Mouse (Mus musculus): ENCODE data around the gene Ptgr2. TPM values are rescaled to one million over a fixed set of nuclear protein-coding genes. Genes with fewer than 3 reads are reported as not detected.

Ptgr2 gene
- polyA plus RNA-seq, 1 experiment from 2014 or later = 13.4 TPM

DNA sequence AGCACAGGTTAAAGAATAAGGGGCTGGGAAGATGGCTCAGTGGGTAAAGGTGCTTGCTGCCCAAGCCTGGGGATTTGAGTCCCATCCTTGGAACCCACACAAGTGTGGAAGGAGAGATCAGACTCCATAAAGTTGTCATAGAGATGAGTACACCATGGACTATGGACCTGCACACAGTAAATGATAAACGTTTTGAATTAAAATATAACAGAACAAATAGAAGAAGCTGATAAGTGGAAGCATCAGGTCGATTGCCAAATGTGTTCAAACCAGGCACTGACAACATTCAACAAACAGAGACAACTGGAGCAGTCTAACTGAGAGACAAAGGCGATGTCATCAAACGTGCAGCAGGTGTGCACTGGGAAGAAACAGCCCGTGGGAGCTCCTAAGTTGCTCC lies 11.7 kb upstream of the Ptgr2 start:
- H3K9ac ChIP-seq (replicated peaks) = no peak overlapping the region
- H3K9me3 ChIP-seq = no peaks in the 10 kb centered on the region
- no peaks in the 10 kb centered on the region for H3K4me1 ChIP-seq (replicated peaks)
- H3K4me2 ChIP-seq = no peak overlapping the region
- 76% methylated on average over 5 of the region's 5 CpGs for WGBS
- H3K4me3 ChIP-seq (replicated peaks) = no peak overlapping the region
- no peak overlapping the region for H3K27ac ChIP-seq
- no peaks in the 10 kb centered on the region for H3K27me3 ChIP-seq
- no peaks in the 10 kb centered on the region for H3K36me3 ChIP-seq
- no peak for ATAC-seq (ENCODE audit: insufficient number of reproducible peaks, insufficient read depth, low FRiP score, low TSS enrichment, low read depth)

GRCm38 (mm10) chr12:84275288-84275687 lies 9.7 kb upstream of the Ptgr2 start:
- no peak overlapping the region for H3K9ac ChIP-seq (replicated peaks)
- ATAC-seq (ENCODE audit: insufficient number of reproducible peaks, insufficient read depth, low FRiP score, low TSS enrichment, low read depth) = no peak
- 89% methylated on average over 9 of the region's 9 CpGs for WGBS

GRCm38 (mm10) chr12:84276288-84276687 lies 8.7 kb upstream of the Ptgr2 start:
- H3K4me3 ChIP-seq (replicated peaks) = no peak overlapping the region
- no peaks in the 10 kb centered on the region for H3K27me3 ChIP-seq
- H3K9me3 ChIP-seq = no peaks in the 10 kb centered on the region
- no peak for ATAC-seq (ENCODE audit: insufficient number of reproducible peaks, insufficient read depth, low FRiP score, low TSS enrichment, low read depth)
- no peak overlapping the region for H3K27ac ChIP-seq
- H3K36me3 ChIP-seq = no peaks in the 10 kb centered on the region
- no peak overlapping the region for H3K4me2 ChIP-seq
- WGBS = 76% methylated on average over 2 of the region's 2 CpGs
- no peak overlapping the region for H3K9ac ChIP-seq (replicated peaks)
- H3K4me1 ChIP-seq (replicated peaks) = no peaks in the 10 kb centered on the region

More at GRCm38 (mm10) chr12:84275288-84275687, 9.7 kb upstream of the Ptgr2 start:
- no peaks in the 10 kb centered on the region for H3K27me3 ChIP-seq
- H3K9me3 ChIP-seq = no peaks in the 10 kb centered on the region
- H3K27ac ChIP-seq = no peak overlapping the region
- H3K4me2 ChIP-seq = no peak overlapping the region
- no peaks in the 10 kb centered on the region for H3K36me3 ChIP-seq
- H3K4me1 ChIP-seq (replicated peaks) = no peaks in the 10 kb centered on the region
- no peak overlapping the region for H3K4me3 ChIP-seq (replicated peaks)

DNA sequence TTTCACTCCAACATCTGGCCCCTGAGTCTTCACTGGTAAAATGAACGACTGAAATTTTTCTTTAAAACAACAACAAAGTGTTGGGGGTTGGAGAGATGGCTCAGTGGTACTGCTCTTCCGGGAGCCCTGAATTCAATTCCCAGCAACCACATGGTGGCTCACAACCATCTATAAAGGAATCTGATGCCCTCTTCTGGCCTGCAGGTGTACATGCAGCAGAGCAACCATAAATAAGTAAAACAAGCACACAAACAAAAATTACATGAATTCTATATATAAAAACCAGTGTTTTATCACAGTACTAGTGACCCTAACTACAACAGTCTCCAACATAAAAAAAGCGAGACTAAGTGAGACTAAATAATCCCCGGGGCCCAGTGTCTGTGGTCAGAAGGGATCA lies 8.2 kb upstream of the Ptgr2 start:
- no peak overlapping the region for H3K9ac ChIP-seq (replicated peaks)
- no peaks in the 10 kb centered on the region for H3K27me3 ChIP-seq
- no peaks in the 10 kb centered on the region for H3K9me3 ChIP-seq
- WGBS = 83% methylated on average over 4 of the region's 4 CpGs
- no peaks in the 10 kb centered on the region for H3K36me3 ChIP-seq
- ATAC-seq (ENCODE audit: insufficient number of reproducible peaks, insufficient read depth, low FRiP score, low TSS enrichment, low read depth) = no peak
- H3K27ac ChIP-seq = no peak overlapping the region
- H3K4me1 ChIP-seq (replicated peaks) = no peaks in the 10 kb centered on the region
- H3K4me2 ChIP-seq = no peak overlapping the region
- H3K4me3 ChIP-seq (replicated peaks) = no peak overlapping the region

DNA sequence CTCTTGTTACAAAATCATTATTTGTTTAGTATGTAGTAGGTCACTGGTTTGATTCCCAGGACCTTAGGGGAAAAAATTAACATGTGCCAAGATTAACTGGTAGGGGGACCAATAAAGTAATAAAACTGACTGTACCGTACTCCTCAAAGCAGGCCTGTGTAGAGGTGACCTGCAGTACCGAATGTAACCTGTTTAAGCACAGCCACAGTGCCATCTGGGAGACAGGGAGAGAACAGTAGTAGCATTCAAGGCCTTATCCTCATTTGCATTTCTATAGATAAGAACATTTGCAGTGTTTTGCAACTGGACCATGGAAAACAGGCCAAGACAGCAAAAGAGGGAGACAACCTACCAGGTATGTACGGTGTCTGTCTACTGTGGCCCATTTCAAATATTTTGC lies 7.2 kb upstream of the Ptgr2 start:
- WGBS = 70% methylated on average over 3 of the region's 3 CpGs
- no peak overlapping the region for H3K4me2 ChIP-seq
- H3K27me3 ChIP-seq = no peaks in the 10 kb centered on the region
- no peak overlapping the region for H3K4me3 ChIP-seq (replicated peaks)
- H3K9me3 ChIP-seq = no peaks in the 10 kb centered on the region
- H3K27ac ChIP-seq = no peak overlapping the region
- no peaks in the 10 kb centered on the region for H3K36me3 ChIP-seq
- no peak for ATAC-seq (ENCODE audit: insufficient number of reproducible peaks, insufficient read depth, low FRiP score, low TSS enrichment, low read depth)
- no peak overlapping the region for H3K9ac ChIP-seq (replicated peaks)
- H3K4me1 ChIP-seq (replicated peaks) = no peaks in the 10 kb centered on the region

DNA sequence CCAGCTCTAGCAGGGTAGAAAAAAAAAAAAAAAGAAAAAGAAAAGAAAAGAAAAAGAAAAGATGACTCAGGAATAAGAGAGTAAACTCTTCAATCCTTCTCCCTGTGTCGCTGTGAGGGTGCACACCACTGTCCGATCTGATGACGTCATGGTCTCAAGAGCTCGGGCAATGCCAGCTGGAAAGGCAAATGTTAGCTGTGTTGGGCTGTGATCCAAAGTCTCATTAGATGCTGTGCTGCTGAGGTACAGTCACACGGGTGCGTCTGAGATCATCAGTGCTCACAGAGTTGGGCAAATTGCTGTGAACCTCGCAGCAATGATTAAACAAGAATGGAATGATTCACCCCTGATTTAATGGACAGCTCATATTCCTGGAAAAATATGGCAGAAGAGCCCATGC lies 6.1 kb upstream of the Ptgr2 start:
- H3K27ac ChIP-seq = no peak overlapping the region
- H3K4me1 ChIP-seq (replicated peaks) = no peaks in the 10 kb centered on the region
- H3K27me3 ChIP-seq = no peaks in the 10 kb centered on the region; the same call in 1 of the 2 replicates
- ATAC-seq (ENCODE audit: insufficient number of reproducible peaks, insufficient read depth, low FRiP score, low TSS enrichment, low read depth) = no peak
- H3K4me2 ChIP-seq = no peak overlapping the region
- no peaks in the 10 kb centered on the region for H3K36me3 ChIP-seq
- no peak overlapping the region for H3K9ac ChIP-seq (replicated peaks)
- no peak overlapping the region for H3K4me3 ChIP-seq (replicated peaks)
- WGBS = 89% methylated on average over 7 of the region's 7 CpGs
- no peaks in the 10 kb centered on the region for H3K9me3 ChIP-seq

DNA sequence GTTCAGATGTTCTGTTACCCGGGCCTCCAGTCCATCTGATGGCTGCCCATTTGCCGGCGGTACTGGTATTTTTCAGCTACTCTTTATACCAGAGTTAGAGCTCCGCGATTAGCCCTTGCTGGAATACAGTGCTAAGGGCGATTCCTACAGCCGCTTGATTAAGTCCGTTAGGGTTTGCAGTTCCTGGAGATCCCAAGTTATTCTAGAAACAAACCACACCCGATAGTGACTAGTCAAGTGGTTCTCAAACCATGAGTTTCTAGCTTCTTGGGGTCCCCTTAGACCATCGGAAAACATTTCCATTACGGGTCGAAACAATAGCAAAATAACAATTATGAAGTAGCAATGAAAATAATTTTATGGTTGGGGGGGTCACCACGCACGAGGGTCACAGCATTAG lies 641 bp upstream of the Ptgr2 start:
- H3K27me3 ChIP-seq = no peaks in the 10 kb centered on the region; the same call in 1 of the 2 replicates
- no peaks in the 10 kb centered on the region for H3K9me3 ChIP-seq
- WGBS = 74% methylated on average over 14 of the region's 14 CpGs
- no peak overlapping the region for H3K27ac ChIP-seq
- peak overlapping the region; percentile 57 for H3K4me3 ChIP-seq (replicated peaks)
- peaks cover 13% of the 10 kb centered on the region; the same call in 1 of the 2 replicates for H3K4me1 ChIP-seq (replicated peaks)
- no peak for ATAC-seq (ENCODE audit: insufficient number of reproducible peaks, insufficient read depth, low FRiP score, low TSS enrichment, low read depth)
- H3K9ac ChIP-seq (replicated peaks) = no peak overlapping the region
- peak overlapping the region; percentile 73 for H3K4me2 ChIP-seq
- H3K36me3 ChIP-seq = no peaks in the 10 kb centered on the region

DNA sequence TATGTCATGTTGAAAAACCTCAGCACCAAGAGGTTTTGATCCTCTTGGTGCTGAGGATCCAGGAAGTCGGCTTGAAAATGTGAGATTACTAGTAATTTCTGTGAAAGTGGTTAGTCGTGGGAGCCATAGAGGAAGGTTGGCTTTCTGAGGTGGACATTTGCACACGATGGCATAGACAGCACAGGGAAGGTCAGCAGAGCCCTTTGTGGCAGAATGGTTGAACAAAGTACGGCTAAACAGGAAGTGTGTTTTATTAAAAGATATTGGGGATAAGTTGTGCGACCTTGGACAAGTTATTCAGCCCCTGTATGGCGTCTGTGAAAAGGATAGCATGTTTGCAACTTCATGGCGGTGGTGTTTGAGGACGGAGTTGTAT lies 549 bp downstream of the Ptgr2 start:
- Histone ChIP-seq H3K4me1 (replicated peaks) (peaks cover 13% of the 10 kb centered on the region; the same call in 1 of the 2 replicates), H3K27me3 (no peaks in the 10 kb centered on the region; the same call in 1 of the 2 replicates), H3K4me3 (replicated peaks) (peak overlapping the region; percentile 57), H3K36me3 (no peaks in the 10 kb centered on the region), H3K9me3 (no peaks in the 10 kb centered on the region), H3K27ac (no peak overlapping the region), H3K9ac (replicated peaks) (peak overlapping the region; percentile 57), H3K4me2 (peak overlapping the region; percentile 73)
- WGBS = 42% methylated on average over 8 of the region's 8 CpGs
- ATAC-seq (ENCODE audit: insufficient number of reproducible peaks, insufficient read depth, low FRiP score, low TSS enrichment, low read depth) = no peak

DNA sequence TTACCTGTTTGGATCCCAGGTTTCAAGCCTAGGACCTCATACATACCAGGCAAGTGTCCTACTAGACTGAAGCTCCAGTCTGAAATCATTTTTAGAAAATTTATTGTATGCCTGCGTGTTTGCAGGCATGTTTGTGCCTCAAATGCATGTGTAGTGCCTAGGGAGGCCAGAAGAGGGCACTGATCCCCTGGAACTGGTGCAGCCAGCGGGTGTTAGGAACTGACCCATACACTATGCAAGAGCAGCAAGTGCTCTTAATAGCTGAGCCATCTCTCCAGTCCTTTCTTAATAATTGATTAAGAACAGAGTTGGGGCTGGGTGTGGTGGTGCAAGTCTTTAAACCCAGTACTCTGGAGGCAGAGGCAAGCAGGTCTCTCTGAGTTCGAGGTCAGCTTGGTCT lies 3.4 kb downstream of the Ptgr2 start:
- H3K36me3 ChIP-seq = peaks cover 8% of the 10 kb centered on the region; the same call in 1 of the 2 replicates
- H3K9ac ChIP-seq (replicated peaks) = no peak overlapping the region
- H3K27ac ChIP-seq = no peak overlapping the region
- 58% methylated on average over 3 of the region's 3 CpGs for WGBS
- peaks cover 13% of the 10 kb centered on the region; the same call in 1 of the 2 replicates for H3K4me1 ChIP-seq (replicated peaks)
- no peak for ATAC-seq (ENCODE audit: insufficient number of reproducible peaks, insufficient read depth, low FRiP score, low TSS enrichment, low read depth)
- H3K4me2 ChIP-seq = no peak overlapping the region
- H3K4me3 ChIP-seq (replicated peaks) = no peak overlapping the region
- H3K9me3 ChIP-seq = no peaks in the 10 kb centered on the region
- no peaks in the 10 kb centered on the region; the same call in 1 of the 2 replicates for H3K27me3 ChIP-seq

DNA sequence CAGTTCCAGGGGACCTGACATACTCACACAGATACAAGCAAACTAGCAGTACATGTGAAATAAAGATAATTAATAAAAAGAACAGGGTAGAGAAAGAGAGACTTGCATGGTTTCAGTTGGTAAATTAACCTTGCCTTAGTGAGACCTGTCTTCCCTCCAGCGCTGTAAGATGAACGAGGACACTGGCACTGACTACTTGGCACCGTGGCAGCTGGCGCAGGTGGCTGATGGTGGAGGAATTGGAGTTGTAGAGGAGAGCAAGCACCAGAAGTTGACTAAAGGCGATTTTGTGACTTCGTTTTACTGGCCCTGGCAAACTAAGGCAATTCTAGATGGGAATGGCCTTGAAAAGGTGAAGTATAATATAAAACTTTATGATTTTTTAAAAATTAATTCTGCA lies 12.8 kb downstream of the Ptgr2 start:
- no peak for ATAC-seq (ENCODE audit: insufficient number of reproducible peaks, insufficient read depth, low FRiP score, low TSS enrichment, low read depth)
- H3K9ac ChIP-seq (replicated peaks) = no peak overlapping the region
- no peak overlapping the region for H3K27ac ChIP-seq
- H3K9me3 ChIP-seq = no peaks in the 10 kb centered on the region
- H3K4me1 ChIP-seq (replicated peaks) = no peaks in the 10 kb centered on the region
- H3K27me3 ChIP-seq = no peaks in the 10 kb centered on the region
- WGBS = 94% methylated on average over 6 of the region's 6 CpGs
- H3K36me3 ChIP-seq = peaks cover 27% of the 10 kb centered on the region
- H3K4me3 ChIP-seq (replicated peaks) = no peak overlapping the region
- H3K4me2 ChIP-seq = no peak overlapping the region

DNA sequence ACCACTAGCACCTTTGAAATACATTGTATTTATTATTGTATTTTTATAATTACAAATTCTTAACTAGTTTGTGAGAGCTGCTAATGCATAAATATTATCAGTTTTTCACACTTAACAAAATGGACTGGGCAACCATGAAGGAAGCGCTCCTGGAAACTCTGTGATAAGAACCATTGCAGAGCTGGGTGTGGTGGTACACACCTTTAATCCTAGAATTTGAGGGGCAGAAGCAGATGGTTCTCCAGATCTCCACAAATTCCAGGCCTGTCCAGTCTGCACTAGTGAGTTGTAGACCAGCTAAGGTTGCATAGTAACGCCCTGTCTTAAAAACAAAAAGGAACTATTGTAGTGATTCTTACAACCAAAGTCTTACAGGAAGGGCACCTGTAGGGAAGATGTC lies 14.2 kb downstream of the Ptgr2 start:
- no peak for ATAC-seq (ENCODE audit: insufficient number of reproducible peaks, insufficient read depth, low FRiP score, low TSS enrichment, low read depth)
- Histone ChIP-seq H3K4me2 (no peak overlapping the region), H3K4me3 (replicated peaks) (no peak overlapping the region), H3K9me3 (no peaks in the 10 kb centered on the region), H3K27me3 (no peaks in the 10 kb centered on the region), H3K4me1 (replicated peaks) (no peaks in the 10 kb centered on the region), H3K27ac (no peak overlapping the region), H3K9ac (replicated peaks) (no peak overlapping the region), H3K36me3 (peaks cover 16% of the 10 kb centered on the region)
- WGBS = 93% methylated on average over 2 of the region's 2 CpGs

- Histone ChIP-seq H3K4me2 (no peak overlapping the region), H3K36me3 (peaks cover 8% of the 10 kb centered on the region; the same call in 1 of the 2 replicates), H3K27ac (no peak overlapping the region), H3K27me3 (no peaks in the 10 kb centered on the region), H3K4me3 (replicated peaks) (no peak overlapping the region), H3K9me3 (no peaks in the 10 kb centered on the region), H3K4me1 (replicated peaks) (no peaks in the 10 kb centered on the region), H3K9ac (replicated peaks) (no peak overlapping the region)
- no peak for ATAC-seq (ENCODE audit: insufficient number of reproducible peaks, insufficient read depth, low FRiP score, low TSS enrichment, low read depth)
- WGBS = 90% methylated on average over 5 of the region's 5 CpGs
Observed at GRCm38 (mm10) chr12:84304101-84304500, 19.1 kb downstream of the Ptgr2 start.
